Mouse (Mus musculus): ENCODE data around the gene Fuk.
"Not testable (repeated sequence)": the region's sequence is repeated elsewhere in the genome, so short reads cannot be mapped to it uniquely, and the experiment has no call there.

Fuk gene

DNA sequence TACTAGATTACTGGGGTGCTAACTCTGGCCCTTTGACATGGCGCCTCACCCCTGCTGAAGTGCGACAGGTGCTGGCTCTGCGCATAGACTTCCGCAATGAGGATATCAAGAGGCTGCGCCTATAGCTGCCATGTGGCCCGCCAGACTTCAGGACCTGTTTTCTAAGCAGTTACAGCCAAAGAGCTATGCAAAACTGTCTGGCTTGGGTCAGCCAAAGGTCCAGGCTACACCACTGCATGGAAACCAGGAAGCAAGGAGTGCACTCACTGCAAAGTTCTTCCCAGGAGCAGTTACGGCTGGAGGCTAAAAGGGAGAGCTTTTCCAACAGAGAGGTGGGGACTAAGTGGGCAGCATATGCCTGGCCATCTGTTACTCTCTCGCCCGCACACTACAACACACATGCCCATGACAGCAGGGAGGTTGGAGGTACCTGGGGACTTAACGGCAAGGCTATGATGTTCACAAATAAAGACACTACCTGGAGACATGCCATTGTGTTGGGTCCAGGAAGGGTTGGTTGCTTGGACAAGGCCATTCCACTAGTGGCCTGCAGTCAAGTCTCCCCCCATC, 20.5 kb downstream of the Fuk start:
- no peak for DNase-seq (ENCODE audit: low spot score in 2 of 2)

DNA sequence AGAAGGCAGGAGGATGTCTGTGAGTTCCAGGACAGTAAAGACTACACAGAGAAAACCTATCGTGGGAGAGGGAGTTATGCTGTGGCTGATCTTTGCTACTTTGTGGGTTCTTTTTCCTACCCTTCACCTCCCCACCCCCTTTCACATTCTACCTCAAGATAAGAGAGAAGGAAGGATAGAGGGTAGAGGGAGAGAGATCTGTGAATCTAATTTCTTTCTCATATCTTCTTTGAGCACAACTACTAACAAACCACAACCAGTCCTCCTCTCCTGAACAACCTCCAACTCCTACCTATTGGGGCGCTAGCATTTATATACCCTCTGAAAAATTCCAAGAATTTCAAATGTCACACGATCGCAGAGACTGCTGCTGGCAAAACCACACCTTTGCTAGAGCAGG, 24.4 kb downstream of the Fuk start:
- DNase-seq (ENCODE audit: low spot score in 2 of 2), result no peak

DNA sequence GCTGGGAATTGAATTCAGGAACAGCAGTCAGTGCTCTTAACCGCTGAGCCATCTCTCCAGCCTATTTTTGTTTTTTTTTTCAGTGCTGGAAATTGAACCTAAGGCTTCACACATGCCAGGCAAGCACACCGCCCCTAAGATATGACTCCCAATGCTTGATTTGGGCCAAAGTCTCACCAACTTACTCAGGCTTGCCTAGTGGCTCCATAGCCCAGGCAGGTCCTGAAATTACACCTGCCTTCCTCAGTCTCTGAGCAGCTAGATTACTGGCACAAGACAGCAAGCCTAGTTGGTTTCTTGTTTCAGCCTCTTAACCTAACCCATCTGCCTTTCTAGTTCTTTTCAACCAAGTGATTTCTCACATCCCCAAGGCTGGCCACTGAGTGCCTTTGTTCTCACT, 31.8 kb downstream of the Fuk start:
- DNase-seq (ENCODE audit: low spot score in 2 of 2), result no peak

DNA sequence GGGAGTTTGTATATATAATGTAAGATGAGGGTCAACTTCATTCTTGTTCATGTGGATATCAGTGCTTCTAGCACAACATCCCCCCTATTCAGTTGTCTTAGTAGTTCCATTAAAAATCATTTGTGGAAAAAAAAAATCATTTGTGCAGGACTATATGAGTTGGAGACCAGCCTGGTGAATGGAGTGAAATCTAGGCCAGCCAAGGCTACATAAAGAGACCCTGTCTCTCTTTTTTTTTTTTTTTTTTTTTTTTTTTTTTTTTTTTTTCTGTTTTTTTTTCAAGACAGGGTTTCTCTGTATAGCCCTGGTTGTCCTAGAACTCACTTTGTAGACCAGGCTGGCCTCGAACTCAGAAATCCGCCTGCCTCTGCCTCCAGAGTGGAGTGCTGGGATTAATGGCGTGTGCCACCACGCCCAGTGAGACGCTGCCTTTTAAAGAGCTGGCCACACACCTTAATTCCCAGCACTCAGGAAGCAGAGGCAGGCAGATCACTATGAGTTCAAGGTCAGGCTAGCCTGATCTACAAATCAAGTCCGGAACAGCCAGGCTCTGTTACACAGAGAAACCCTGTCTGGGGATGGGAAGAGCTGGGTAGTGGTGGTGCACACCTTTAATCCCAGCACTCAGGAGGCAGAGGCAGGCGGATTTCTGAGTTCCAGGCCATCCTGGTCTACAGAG, 40.8 kb downstream of the Fuk start:
- not testable (repeated sequence) for DNase-seq (ENCODE audit: low spot score in 2 of 2)

DNA sequence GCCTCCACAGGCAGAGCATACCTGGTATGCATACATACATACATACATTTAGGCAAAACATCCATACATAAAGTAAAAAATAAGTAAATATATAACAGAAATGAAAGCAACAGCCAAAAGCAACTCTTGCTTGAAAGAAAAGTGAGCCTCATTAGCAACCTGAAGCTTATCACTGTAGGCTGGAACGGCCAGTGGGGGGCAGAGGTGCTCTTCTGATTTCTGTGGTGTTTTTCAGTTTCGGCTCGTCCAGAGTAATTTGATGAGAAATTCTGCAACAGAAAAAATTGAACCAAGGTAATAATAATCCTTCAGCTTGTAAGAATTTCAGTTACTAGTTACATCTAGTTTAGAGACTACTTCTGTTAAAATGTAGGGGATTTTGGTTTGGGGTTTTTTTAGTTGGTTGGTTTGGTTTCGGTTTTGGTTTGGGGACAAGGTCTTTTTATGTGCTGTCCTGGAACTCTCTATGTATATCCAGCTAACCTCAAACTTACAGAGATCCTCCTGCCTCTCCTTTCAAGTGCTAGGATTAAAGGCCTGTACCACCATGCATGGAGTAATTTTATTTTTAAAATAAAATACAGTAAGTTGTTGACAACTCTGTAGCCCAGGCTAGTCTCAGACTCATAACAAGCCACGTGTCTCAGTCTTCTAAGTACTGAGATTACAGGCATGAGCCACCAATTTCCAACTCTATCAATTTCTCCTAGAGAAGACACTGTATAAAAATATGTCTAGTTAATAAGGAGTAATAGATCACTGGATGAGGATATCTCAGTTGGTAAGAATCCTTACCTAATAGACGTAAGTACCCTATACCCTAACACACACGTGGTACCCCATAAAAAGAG, 42.4 kb downstream of the Fuk start:
- DNase-seq (ENCODE audit: low spot score in 2 of 2), result no peak

DNA sequence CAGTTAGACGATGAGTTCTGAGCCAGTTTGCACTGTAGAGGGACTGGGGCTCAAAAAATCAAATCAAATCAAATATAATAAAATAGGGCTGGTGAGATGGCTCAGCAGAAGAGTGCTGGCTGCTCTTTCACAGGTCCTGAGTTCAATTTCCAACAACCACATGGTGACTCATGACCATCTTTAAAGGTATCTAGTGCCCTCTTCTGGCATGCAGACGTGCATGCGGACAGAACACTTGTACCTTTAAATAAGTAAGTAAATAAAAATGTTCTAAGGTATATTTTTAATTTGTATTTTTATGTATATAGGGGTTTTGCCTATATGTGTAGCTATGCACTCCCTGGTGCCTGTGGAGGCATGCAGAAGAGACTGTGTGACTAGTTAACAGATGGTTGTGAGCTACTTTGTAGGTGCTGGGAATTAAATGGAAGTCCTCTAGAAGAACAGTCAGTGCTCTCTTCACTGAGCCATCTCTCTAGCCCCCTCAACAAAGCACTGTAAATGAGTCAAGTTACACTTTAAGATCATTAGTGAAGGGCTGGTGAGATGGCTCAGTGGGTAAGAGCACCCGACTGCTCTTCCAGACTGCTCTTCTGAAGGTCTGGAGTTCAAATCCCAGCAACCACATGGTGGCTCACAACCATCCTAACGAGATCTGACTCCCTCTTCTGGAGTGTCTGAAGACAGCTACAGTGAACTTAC, 45.4 kb downstream of the Fuk start:
- no peak for DNase-seq (ENCODE audit: low spot score in 2 of 2)

DNA sequence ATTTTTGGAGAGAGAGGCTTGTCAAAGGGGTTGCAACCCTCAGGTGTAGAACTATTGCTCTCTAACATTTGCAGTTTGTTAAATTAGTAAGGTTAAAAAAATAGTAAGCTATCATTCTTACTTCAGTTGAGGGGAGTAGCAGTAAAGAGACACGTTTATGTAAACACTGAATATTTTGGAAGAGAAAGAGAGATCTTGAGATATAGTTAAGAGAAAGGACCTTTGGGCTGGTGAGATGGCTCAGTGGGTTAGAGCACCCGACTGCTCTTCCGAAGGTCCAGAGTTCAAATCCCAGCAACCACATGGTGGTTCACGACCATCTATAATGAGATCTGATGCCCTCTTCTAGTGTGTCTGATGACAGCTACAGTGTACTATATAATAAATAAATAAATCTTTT, 46.2 kb downstream of the Fuk start:
- DNase-seq (ENCODE audit: low spot score in 2 of 2), result not testable (repeated sequence)

DNA sequence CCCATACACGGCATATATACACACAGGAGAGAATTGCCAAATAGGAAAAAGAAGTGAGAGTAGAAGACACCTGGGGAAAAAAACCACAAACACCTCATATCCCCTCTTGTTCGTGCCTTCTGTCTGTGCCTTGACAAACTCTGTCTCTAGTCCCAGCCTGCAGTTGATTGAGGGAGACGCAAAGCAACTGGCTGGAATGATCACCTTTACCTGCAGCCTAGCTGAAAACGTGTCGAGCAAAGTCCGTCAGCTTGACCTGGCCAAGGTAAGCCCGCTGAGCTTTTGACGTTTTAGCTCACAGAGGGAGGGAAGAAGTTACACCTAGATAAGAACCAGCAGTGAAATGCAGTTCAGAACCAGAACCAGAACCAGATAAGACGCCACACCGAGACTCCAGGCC, 51.1 kb downstream of the Fuk start:
- no peak for DNase-seq (ENCODE audit: low spot score in 2 of 2)

DNA sequence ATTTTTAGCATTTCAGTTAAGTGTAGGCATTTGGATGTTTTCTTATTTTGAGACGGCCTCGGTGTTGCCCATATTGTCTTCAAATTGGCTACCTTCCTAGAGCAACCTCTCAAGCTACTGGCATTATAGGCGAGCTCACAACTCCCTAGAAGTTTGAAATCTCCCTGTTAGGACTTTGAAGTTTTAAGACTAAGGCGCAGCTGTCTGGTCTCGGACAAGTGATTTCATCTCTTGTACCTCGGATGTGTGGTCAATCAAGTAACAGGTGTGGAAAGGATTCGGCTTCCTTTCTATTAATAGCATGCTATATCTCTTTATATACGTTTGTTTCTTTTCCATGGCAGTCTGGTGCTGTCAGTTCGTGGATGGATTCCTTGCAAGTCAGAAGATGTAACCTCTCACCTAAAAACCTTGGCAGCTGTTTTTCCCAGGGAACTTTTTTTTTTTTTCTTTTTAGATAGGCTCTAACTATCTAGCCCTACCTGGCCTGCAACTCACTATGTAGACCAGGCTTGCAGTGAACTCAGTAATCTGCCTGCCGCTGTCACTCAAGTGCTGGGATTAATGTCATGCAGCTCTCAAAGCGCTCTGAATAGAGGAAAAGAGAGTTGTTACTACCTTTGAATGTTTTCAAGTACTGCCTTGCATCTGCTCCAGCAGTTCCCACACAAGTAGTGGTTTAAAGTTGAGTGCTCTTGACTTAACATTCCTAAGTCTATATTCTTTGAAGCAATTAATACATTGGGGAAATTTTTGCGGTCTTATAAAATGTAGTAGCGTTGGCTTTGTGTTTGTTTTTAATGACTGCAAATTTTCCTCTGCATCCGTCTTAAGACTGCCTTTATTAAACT, 54.4 kb downstream of the Fuk start:
- DNase-seq (ENCODE audit: low spot score in 2 of 2), result no peak

DNA sequence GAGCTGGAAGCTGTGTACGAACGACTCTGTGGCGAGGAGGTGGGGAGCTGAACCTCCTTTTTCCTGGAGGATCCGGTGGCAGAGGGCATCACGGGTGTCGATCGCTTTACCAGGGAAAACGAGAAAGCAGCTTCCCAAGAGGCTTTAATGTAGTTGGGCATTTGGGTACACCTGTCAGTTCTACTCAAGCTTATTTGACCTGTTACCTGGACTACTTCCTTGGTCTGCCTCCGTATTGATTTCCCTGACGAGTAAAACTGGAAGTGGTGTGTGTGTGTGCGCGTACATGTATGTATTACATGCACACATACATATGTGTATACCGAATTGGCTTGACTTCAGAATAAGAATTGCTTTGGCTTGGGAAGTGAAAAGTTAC, 55.1 kb downstream of the Fuk start:
- no peak for DNase-seq (ENCODE audit: low spot score in 2 of 2)

DNA sequence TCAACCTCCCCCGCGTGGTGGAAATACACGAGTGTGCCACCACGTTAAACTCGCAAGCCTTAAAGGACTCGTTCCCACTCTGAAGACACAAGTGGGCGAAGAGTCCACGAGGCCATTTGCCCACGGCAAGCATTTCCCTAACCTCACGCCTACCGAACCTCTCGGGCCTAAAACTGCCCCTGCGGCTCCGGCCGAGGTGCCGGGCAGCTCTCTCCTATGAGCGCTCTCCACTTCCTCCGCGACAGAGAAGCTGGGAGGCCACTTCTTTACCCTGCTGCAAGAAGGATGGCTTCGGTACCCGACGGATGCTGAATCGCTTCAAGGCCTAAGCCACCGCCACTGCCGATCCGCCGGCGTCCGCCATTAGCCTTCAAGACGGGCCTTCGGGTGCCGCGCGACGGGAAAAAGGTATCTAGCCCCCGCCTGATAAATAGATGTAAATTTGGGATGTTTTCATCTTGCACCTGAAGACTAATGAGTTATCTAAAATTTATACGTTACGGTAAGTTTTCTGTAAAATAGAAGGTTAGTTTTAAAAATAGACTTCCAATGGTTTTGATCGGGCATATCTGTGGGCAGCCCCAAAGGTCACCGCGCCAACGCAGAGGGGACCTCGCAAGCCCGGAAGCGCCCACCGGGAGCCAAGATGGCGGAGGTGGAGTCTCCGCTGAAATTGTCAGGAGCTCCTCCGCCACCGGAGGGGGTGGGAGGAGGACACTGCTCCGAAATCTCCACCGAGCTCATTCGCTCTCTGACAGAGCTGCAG, 55.7 kb downstream of the Fuk start, which contains the start of the genes Cog4 and Sf3b3:
TSS of gene Cog4 (plus strand) at position 196 of the 766 bp plus-strand sequence.
TSS of gene Sf3b3 (minus strand) at position 383 of the 766 bp plus-strand sequence.
- peak; percentile 66 to 85 for DNase-seq (ENCODE audit: low spot score in 2 of 2)

DNA sequence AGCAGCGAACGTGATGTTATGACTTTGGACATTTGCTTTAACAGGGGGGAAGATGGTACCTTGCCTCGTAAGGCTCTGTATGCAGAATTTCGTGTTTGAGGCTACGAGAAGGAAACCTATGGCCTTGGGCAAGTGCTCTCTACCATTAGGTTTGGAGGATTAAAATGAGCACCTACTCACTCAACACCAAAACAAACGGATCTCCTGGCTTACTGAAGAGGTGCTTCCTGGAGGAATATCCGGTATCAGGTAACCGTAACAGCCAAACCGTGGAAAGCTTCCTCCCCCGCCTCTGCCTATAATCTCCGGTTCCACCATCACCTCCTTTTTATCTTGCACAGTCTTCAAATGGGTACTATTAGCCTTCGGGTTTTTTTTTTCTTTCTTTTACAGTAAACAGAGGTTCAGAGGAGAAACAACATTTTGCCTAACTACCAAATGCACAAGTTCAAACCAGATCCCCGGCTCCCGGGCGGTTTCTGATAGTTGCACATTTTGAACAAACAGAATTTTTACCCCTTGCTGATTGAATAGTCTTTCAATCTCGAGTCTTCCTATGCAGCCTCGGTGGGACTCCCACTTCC, 56.4 kb downstream of the Fuk start:
- DNase-seq (ENCODE audit: low spot score in 2 of 2), result peak; percentile 5 to 25

DNA sequence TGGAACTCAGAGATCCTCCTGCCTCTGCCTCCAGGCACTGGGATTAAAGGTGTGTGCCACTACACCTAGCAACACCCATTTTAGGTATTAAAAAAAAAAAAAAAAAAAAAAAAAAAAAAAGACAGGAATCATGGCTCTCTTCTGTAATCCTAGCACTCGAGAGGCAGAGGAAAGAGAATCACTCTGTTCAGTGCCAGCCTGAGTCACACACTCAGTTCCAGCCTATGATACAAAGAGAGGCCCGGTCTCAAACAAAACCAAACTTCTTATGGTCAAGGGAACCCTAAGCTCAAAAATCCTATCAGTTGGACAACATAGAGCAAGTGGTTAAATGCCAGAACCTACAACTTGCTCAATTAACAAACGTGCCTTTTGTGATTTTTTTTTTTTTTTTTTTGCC, 57.3 kb downstream of the Fuk start:
- no peak for DNase-seq (ENCODE audit: low spot score in 2 of 2)

DNA sequence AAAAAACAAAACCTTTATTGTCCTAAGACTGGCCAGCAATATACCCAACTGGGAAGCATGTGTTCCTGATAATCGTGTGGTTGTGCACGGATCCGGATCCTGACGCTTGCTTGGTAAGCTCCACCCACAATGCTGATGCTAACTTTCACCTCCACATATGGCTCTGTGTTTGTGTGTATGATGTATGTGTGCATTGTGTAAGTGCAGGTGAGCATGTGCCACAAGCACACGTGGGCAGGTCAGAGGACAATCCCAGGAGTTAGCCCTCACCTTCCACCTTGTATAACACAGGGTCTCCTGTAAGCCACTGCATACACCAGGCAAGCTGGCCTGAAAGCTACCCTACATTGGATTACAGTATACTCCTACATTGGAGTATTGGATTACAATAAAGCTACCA, 59.1 kb downstream of the Fuk start:
- DNase-seq (ENCODE audit: low spot score in 2 of 2), result no peak

DNA sequence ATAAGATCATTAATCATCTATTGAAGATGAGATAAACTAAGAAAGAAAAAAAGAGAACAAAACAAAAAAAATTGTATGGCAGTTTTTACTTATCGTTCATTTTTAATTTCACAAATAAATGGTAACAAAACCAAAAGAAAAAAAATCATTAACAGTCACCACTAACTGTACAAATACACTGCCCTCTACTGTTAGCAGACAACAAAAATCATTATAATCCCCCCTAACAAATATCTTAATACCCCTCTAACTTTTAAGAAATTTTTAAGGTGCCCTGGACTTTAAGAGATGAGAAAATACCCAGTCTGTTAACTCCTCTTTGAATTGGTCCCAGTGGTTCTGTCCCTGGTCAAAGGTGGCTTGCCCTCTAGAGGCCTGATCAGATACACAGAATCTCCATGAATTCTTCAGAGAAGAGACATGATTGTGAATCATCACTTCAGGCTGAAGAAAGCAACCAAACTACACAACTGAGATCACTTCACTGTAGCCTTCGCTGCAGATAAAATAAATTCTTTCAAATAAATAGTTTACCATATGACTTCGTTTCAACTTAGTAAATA, 60.2 kb downstream of the Fuk start:
- DNase-seq (ENCODE audit: low spot score in 2 of 2), result no peak
